Mouse (Mus musculus) midbrain, embryonic 14.5 days (tissue): Measurements from ENCODE around the gene Rfx7. TPM values are rescaled to one million over a fixed set of nuclear protein-coding genes. Genes with fewer than 3 reads are reported as not detected.
A peak's percentile ranks its signal among the peaks of the same experiment; 100 is the strongest.

Source experiments
- ATAC-seq: fragments of 200-750 bp; cut with Nextera tagmentation; 2 replicates; pipeline ENCODE4 v1.8.0; 2017; ENCODE audit warnings: moderate number of reproducible peaks, moderate library complexity; ENCODE audit not compliant: low FRiP score, low TSS enrichment
- DNase-seq: peaks from one replicate; pipeline ENCODE4 v3.0.0-alpha.2; 2015
- H3K27ac ChIP-seq: fragments of 300-500 bp; sonication (generic); replicated peaks from 2 replicates; pipeline ENCODE4 v1.5.1; 2014; ENCODE audit warnings: mild to moderate bottlenecking, low read depth, low read length, moderate library complexity
- H3K27me3 ChIP-seq: fragments of 300-500 bp; sonication (generic); 2 replicates; pipeline ENCODE4 v1.6.1; 2014; ENCODE audit warnings: low read length, control low read depth, mixed read lengths; ENCODE audit not compliant: control insufficient read depth, insufficient read depth
- H3K36me3 ChIP-seq: fragments of 300-500 bp; sonication (generic); 2 replicates; pipeline ENCODE4 v1.6.1; 2014; ENCODE audit warnings: low read length, control low read depth; ENCODE audit not compliant: control insufficient read depth, insufficient read depth
- H3K4me1 ChIP-seq: fragments of 300-500 bp; sonication (generic); 2 replicates; pipeline ENCODE4 v1.6.1; 2014; ENCODE audit warnings: mild to moderate bottlenecking, antibody characterized with exemption, low read length, control low read depth; ENCODE audit not compliant: control insufficient read depth, insufficient read depth
- H3K4me2 ChIP-seq: fragments of 300-500 bp; sonication (generic); 2 replicates; pipeline ENCODE4 v1.6.1; 2014; ENCODE audit warnings: mild to moderate bottlenecking, low read length, moderate library complexity
- H3K4me3 ChIP-seq: fragments of 300-500 bp; sonication (generic); replicated peaks from 2 replicates; pipeline ENCODE4 v1.5.1; 2014; ENCODE audit warnings: low read depth, low read length
- H3K9ac ChIP-seq: fragments of 300-500 bp; sonication (generic); replicated peaks from 2 replicates; pipeline ENCODE4 v1.6.1; 2014; ENCODE audit warnings: mild to moderate bottlenecking, low read length, moderate library complexity
- H3K9me3 ChIP-seq: fragments of 300-500 bp; sonication (generic); 2 replicates; pipeline ENCODE4 v1.6.1; 2016; ENCODE audit warnings: low read length, control low read depth, mixed read lengths; ENCODE audit not compliant: control insufficient read depth
- WGBS: fragments of 180-500 bp; shearing (Covaris S2); extraction: QIAGEN DNeasy Blood & Tissue Kit; methylation state at CpG from one replicate; pipeline ENCODE4 v1.1.7; 2014; 5-methylcytosine and 5-hydroxymethylcytosine counted together
- polyA plus RNA-seq: library from polyadenylated mRNA; unstranded; fragments of >200 nt; fragmentation: Nextera tagmentation; extraction: Ambion mirVana; gene quantifications from 2 replicates; pipeline ENCODE4 v1.2.1, GENCODE M21; 2014

Gene Rfx7
- polyA plus RNA-seq, 1 experiment from 2014 or later: 29.3 TPM

- Histone ChIP-seq H3K9ac (no peak overlapping the region), H3K27me3 (no peaks in the 10 kb centered on the region), H3K4me3 (no peak overlapping the region), H3K4me1 (peaks cover 28% of the 10 kb centered on the region), H3K4me2 (peak overlapping the region; percentile 89), H3K9me3 (no peaks in the 10 kb centered on the region), H3K36me3 (peaks cover 4% of the 10 kb centered on the region; the same call in 1 of the 2 replicates), H3K27ac (peak overlapping the region; percentile 99)
- DNase-seq (no peak), ATAC-seq (no peak)
- 13% methylated on average over 1 of the region's 1 CpGs for WGBS
Observed at GRCm38 (mm10) chr9:72660911-72661310, 128.9 kb downstream of the Rfx7 start.

- Histone ChIP-seq H3K4me2 (peak overlapping the region; percentile 89), H3K27me3 (no peaks in the 10 kb centered on the region), H3K4me1 (peaks cover 28% of the 10 kb centered on the region), H3K9ac (peak overlapping the region; percentile 99), H3K27ac (peak overlapping the region; percentile 99), H3K4me3 (peak overlapping the region; percentile 98), H3K9me3 (no peaks in the 10 kb centered on the region), H3K36me3 (peaks cover 4% of the 10 kb centered on the region; the same call in 1 of the 2 replicates)
- WGBS: under 1% methylated on average over 13 of the region's 13 CpGs
- ATAC-seq (no peak), DNase-seq (no peak)
Observed at GRCm38 (mm10) chr9:72661561-72661894, 129.5 kb downstream of the Rfx7 start.

GRCm38 (mm10) chr9:72661895-72662661, 130.0 kb downstream of the Rfx7 start, which contains the start of gene Nedd4:
TSS of gene Nedd4 (plus strand) at chr9:72662346.
- Histone ChIP-seq H3K9ac (peak within 1 kb of the TSS; percentile 99), H3K4me1 (peaks cover 28% of the 10 kb centered on the region), H3K36me3 (peaks cover 9% of the 10 kb centered on the region), H3K27ac (peak within 1 kb of the TSS; percentile 99), H3K27me3 (no peaks in the 10 kb centered on the region), H3K4me3 (peak within 1 kb of the TSS; percentile 98), H3K4me2 (peak within 1 kb of the TSS; percentile 89), H3K9me3 (no peaks in the 10 kb centered on the region)
- peak; percentile 92 for ATAC-seq
- DNase-seq: peak; percentile 98
- WGBS: under 1% methylated on average over 81 of the region's 83 CpGs

- peak overlapping the region; percentile 98 for H3K4me3 ChIP-seq
- peak; percentile 90 for DNase-seq
- H3K27me3 ChIP-seq: no peaks in the 10 kb centered on the region
- H3K27ac ChIP-seq: peak overlapping the region; percentile 99
- H3K9ac ChIP-seq: peak overlapping the region; percentile 99
- H3K4me1 ChIP-seq: peaks cover 28% of the 10 kb centered on the region
- H3K9me3 ChIP-seq: no peaks in the 10 kb centered on the region
- under 1% methylated on average over 54 of the region's 55 CpGs for WGBS
- peak; percentile 37; the same call in 1 of the 2 replicates for ATAC-seq
- peak overlapping the region; percentile 89 for H3K4me2 ChIP-seq
- H3K36me3 ChIP-seq: peaks cover 10% of the 10 kb centered on the region
Observed at GRCm38 (mm10) chr9:72662691-72663533, 130.9 kb downstream of the Rfx7 start.

- Histone ChIP-seq H3K9ac (peak overlapping the region; percentile 99), H3K36me3 (peaks cover 10% of the 10 kb centered on the region), H3K4me2 (peak overlapping the region; percentile 89), H3K27ac (peak overlapping the region; percentile 99), H3K9me3 (no peaks in the 10 kb centered on the region), H3K4me3 (peak overlapping the region; percentile 98), H3K4me1 (peaks cover 28% of the 10 kb centered on the region), H3K27me3 (no peaks in the 10 kb centered on the region)
- ATAC-seq (no peak), DNase-seq (no peak)
- 8% methylated on average over 10 of the region's 10 CpGs for WGBS
Observed at GRCm38 (mm10) chr9:72663534-72663918, 131.5 kb downstream of the Rfx7 start.

GRCm38 (mm10) chr9:72664409-72665351, 132.6 kb downstream of the Rfx7 start:
- DNase-seq: peak; percentile 65
- no peak for ATAC-seq

GRCm38 (mm10) chr9:72665517-72665916, 133.5 kb downstream of the Rfx7 start:
- Histone ChIP-seq H3K9me3 (no peaks in the 10 kb centered on the region), H3K4me3 (peak overlapping the region; percentile 98), H3K4me2 (peak overlapping the region; percentile 89), H3K27ac (peak overlapping the region; percentile 99), H3K9ac (peak overlapping the region; percentile 3; the same call in 1 of the 2 replicates), H3K4me1 (peaks cover 28% of the 10 kb centered on the region), H3K27me3 (no peaks in the 10 kb centered on the region), H3K36me3 (peaks cover 25% of the 10 kb centered on the region)
- WGBS: 47% methylated on average over 7 of the region's 7 CpGs
- DNase-seq (no peak), ATAC-seq (no peak)

More at GRCm38 (mm10) chr9:72664409-72665351, 132.6 kb downstream of the Rfx7 start:
- peak overlapping the region; percentile 99 for H3K27ac ChIP-seq
- H3K9ac ChIP-seq: peak overlapping the region; percentile 99
- no peaks in the 10 kb centered on the region for H3K9me3 ChIP-seq
- H3K36me3 ChIP-seq: peaks cover 17% of the 10 kb centered on the region
- no peaks in the 10 kb centered on the region for H3K27me3 ChIP-seq
- H3K4me1 ChIP-seq: peaks cover 28% of the 10 kb centered on the region
- H3K4me3 ChIP-seq: peak overlapping the region; percentile 98
- H3K4me2 ChIP-seq: peak overlapping the region; percentile 89
- 24% methylated on average over 12 of the region's 12 CpGs for WGBS
